Mouse (Mus musculus) left cerebral cortex, adult 6 months (tissue): Measurements from ENCODE around the gene Tspan2. TPM values are rescaled to one million over a fixed set of nuclear protein-coding genes. Genes with fewer than 3 reads are reported as not detected.

Source experiments
- long read RNA-seq, 2 experiments: library from polyadenylated mRNA; unstranded; transcript quantifications; one replicate each; pipeline ENCODE4 v2.0.0; 2019 to 2020
- polyA plus RNA-seq: library from polyadenylated mRNA; unstranded; fragments of <200 nt; fragmentation: Nextera tagmentation; gene quantifications from 2 replicates; pipeline ENCODE4 v1.2.3, GENCODE M21; 2021

Tspan2 gene
- 29.6 and 51.7 TPM in 2 replicates for polyA plus RNA-seq
- long read RNA-seq, experiment 1, full-length matches to known transcripts, result 86 of 121 reads
- long read RNA-seq, experiment 1, partial matches to known transcripts, result 30 of 121 reads
- long read RNA-seq, experiment 1, other reads (novel, unspliced or antisense), result 5 of 121 reads
- long read RNA-seq, experiment 2, full-length matches to known transcripts, result 16 of 37 reads
- long read RNA-seq, experiment 2, partial matches to known transcripts, result 4 of 37 reads
- long read RNA-seq, experiment 2, other reads (novel, unspliced or antisense), result 17 of 37 reads

GRCm38 (mm10) chr3:102734313-102735030 lies at the start of gene Tspan2:
Gene Tspan2 (plus strand): TSS chr3:102734529.

GRCm38 (mm10) chr3:102782618-102783017 lies 48.3 kb downstream of the Tspan2 start, which contains the start of gene Tshb:
Gene Tshb (minus strand): TSS chr3:102782718.

Other genes starting within 250 kb of the Tspan2 start
- 0.05 and 0.33 TPM in 2 replicates for gene Tshb, start 48.2 kb downstream of the Tspan2 start, polyA plus RNA-seq
- not detected in 2 replicates for gene Sycp1, start 201.6 kb downstream of the Tspan2 start, polyA plus RNA-seq
- not detected in 2 replicates for gene Nr1h5, start 229.6 kb downstream of the Tspan2 start, polyA plus RNA-seq